Mouse (Mus musculus): ENCODE data around the gene Slc43a1.

- TF ChIP-seq POLR2A (IDR thresholded peaks at IDR 0.05; ENCODE audit: borderline replicate concordance, control insufficient read depth, low read depth, low read length) (no peak), CTCF (IDR thresholded peaks at IDR 0.05; ENCODE audit: control insufficient read depth, insufficient read depth, low read length) (no peak)
Observed at GRCm38 (mm10) chr2:84886821-84887281, 48.2 kb downstream of the Slc43a1 start.
